Mouse (Mus musculus) hindbrain, embryonic 16.5 days (tissue): ENCODE data around the gene Cpt1b. TPM values are rescaled to one million over a fixed set of nuclear protein-coding genes. Genes with fewer than 3 reads are reported as not detected.

Source experiments
- ATAC-seq: fragments of 200-750 bp; cut with Nextera tagmentation; 2 replicates; pipeline ENCODE4 v1.8.0; 2017; ENCODE audit warnings: moderate TSS enrichment, moderate library complexity
- H3K27ac ChIP-seq: fragments of 300-500 bp; sonication (generic); 2 replicates; pipeline ENCODE4 v1.5.1; 2014; ENCODE audit warnings: low read depth, mild to moderate bottlenecking, control low read depth, low read length, moderate library complexity
- H3K27me3 ChIP-seq: fragments of 300-500 bp; sonication (generic); replicated peaks from 2 replicates; pipeline ENCODE4 v1.6.1; 2014; ENCODE audit warnings: low read length; ENCODE audit not compliant: control insufficient read depth, insufficient read depth
- H3K36me3 ChIP-seq: fragments of 300-500 bp; sonication (generic); 2 replicates; pipeline ENCODE4 v1.6.1; 2014; ENCODE audit warnings: mild to moderate bottlenecking, low read length, moderate library complexity, mixed read lengths; ENCODE audit not compliant: control insufficient read depth, insufficient read depth
- H3K4me1 ChIP-seq: fragments of 300-500 bp; sonication (generic); 2 replicates; pipeline ENCODE4 v1.6.1; 2014; ENCODE audit warnings: low read depth, low read length; ENCODE audit not compliant: control insufficient read depth, insufficient read depth
- H3K4me2 ChIP-seq: fragments of 300-500 bp; sonication (generic); 2 replicates; pipeline ENCODE4 v1.6.1; 2014; ENCODE audit warnings: mild to moderate bottlenecking, low read length, control low read depth, moderate library complexity
- H3K4me3 ChIP-seq: fragments of 300-500 bp; sonication (generic); 2 replicates; pipeline ENCODE4 v1.5.1; 2014; ENCODE audit warnings: mild to moderate bottlenecking, low read length, control low read depth, moderate library complexity
- H3K9ac ChIP-seq: fragments of 300-500 bp; sonication (generic); 2 replicates; pipeline ENCODE4 v1.6.1; 2014; ENCODE audit warnings: low read depth, mild to moderate bottlenecking, control low read depth, low read length, moderate library complexity
- H3K9me3 ChIP-seq: fragments of 300-500 bp; sonication (generic); 2 replicates; pipeline ENCODE4 v1.6.1; 2014; ENCODE audit warnings: mild to moderate bottlenecking, low read length, moderate library complexity; ENCODE audit not compliant: control insufficient read depth
- WGBS: fragments of 180-500 bp; shearing (Covaris S2); extraction: QIAGEN DNeasy Blood & Tissue Kit; methylation state at CpG from one replicate; pipeline ENCODE4 v1.1.7; 2014; 5-methylcytosine and 5-hydroxymethylcytosine counted together
- polyA plus RNA-seq: library from polyadenylated mRNA; unstranded; fragments of >200 nt; fragmentation: Nextera tagmentation; extraction: Ambion mirVana; gene quantifications from 2 replicates; pipeline ENCODE4 v1.2.1, GENCODE M21; 2015

Gene Cpt1b
- polyA plus RNA-seq, 1 experiment from 2014 or later: 0.60 TPM

DNA sequence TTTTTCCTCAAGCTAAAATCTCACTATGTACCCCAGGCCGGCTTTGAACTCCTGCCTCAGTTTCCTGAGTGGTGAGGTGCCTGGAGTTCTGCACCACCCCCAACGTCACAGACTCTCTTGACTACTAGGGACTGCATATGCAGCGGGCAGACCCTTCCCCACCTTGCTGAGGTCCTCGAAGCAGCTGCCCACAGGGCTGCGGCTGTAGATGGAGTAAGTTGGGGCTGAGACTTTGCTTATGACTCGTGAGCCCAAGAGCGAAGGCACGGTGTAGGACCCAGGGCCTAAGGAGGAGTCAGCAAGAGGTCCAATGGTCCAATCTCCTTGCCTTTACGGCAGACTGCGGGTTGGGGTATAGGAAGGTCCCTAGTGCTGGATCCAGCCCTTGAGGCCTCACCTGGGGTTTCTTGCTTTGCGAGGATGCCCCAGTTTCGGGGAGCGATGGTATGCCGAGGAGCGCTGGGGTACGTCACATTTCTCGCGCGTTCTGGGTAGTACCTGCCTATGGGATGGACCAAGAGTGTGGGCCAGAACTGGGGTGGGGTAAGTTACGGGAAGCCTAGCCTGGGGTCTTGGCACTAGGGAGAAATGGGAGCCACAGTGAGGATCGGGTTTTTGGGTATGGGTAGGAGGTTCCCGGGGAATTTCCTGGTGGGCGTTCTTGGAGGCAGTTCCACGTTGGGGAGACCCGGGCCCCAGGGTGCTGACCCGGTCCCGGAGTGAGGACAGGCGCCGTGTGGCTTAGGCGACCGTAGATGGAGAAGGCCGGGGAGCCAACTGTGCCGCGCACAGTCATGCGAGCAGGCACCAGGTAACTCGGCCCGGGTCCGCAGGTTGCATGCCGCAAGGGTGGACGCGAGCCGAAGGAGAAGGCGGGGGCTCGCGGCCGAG lies 47.5 kb downstream of the Cpt1b start:
- peak overlapping the region; percentile 35 for H3K4me3 ChIP-seq
- H3K9me3 ChIP-seq: no peaks in the 10 kb centered on the region
- no peak for ATAC-seq
- H3K36me3 ChIP-seq: no peaks in the 10 kb centered on the region
- H3K27ac ChIP-seq: no peak overlapping the region
- 13% methylated on average over 41 of the region's 46 CpGs for WGBS
- peaks cover 21% of the 10 kb centered on the region for H3K4me1 ChIP-seq
- H3K9ac ChIP-seq: peak overlapping the region; percentile 52
- H3K4me2 ChIP-seq: peak overlapping the region; percentile 63
- H3K27me3 ChIP-seq: peaks cover 30% of the 10 kb centered on the region

- no peak overlapping the region for H3K27ac ChIP-seq
- peaks cover 29% of the 10 kb centered on the region for H3K4me1 ChIP-seq
- ATAC-seq: no peak
- H3K4me2 ChIP-seq: no peak overlapping the region
- H3K9me3 ChIP-seq: no peaks in the 10 kb centered on the region
- WGBS: 3% methylated on average over 18 of the region's 18 CpGs
- H3K27me3 ChIP-seq: peaks cover 30% of the 10 kb centered on the region
- no peak overlapping the region for H3K4me3 ChIP-seq
- H3K36me3 ChIP-seq: no peaks in the 10 kb centered on the region
- no peak overlapping the region for H3K9ac ChIP-seq
Measured at GRCm38 (mm10) chr15:89377362-89377761, 48.3 kb downstream of the Cpt1b start.

GRCm38 (mm10) chr15:89376957-89377356 lies 48.7 kb downstream of the Cpt1b start, which contains the start of gene Tymp:
TSS of gene Tymp (minus strand) at chr15:89377039.
- Histone ChIP-seq H3K4me3 (no peak within 1 kb of the TSS), H3K4me2 (no peak within 1 kb of the TSS), H3K36me3 (peaks cover 3% of the 10 kb centered on the region), H3K27ac (no peak within 1 kb of the TSS), H3K9ac (no peak within 1 kb of the TSS), H3K27me3 (peaks cover 30% of the 10 kb centered on the region), H3K4me1 (peaks cover 29% of the 10 kb centered on the region), H3K9me3 (no peaks in the 10 kb centered on the region)
- ATAC-seq: no peak
- WGBS: 22% methylated on average over 16 of the region's 16 CpGs

- H3K9ac ChIP-seq: no peak overlapping the region
- H3K27ac ChIP-seq: no peak overlapping the region
- no peak overlapping the region for H3K4me3 ChIP-seq
- H3K4me1 ChIP-seq: peaks cover 29% of the 10 kb centered on the region
- no peak overlapping the region for H3K4me2 ChIP-seq
- no peak for ATAC-seq
- no peaks in the 10 kb centered on the region for H3K9me3 ChIP-seq
- peaks cover 12% of the 10 kb centered on the region for H3K36me3 ChIP-seq
- 79% methylated on average over 7 of the region's 7 CpGs for WGBS
- peaks cover 30% of the 10 kb centered on the region for H3K27me3 ChIP-seq
Measured at GRCm38 (mm10) chr15:89376040-89376439, 49.6 kb downstream of the Cpt1b start.

GRCm38 (mm10) chr15:89374801-89375534 lies 50.7 kb downstream of the Cpt1b start:
- H3K9me3 ChIP-seq: no peaks in the 10 kb centered on the region
- H3K27ac ChIP-seq: no peak overlapping the region
- peak overlapping the region; percentile 82; the same call in 1 of the 2 replicates for H3K4me2 ChIP-seq
- H3K9ac ChIP-seq: no peak overlapping the region
- no peak overlapping the region for H3K4me3 ChIP-seq
- H3K36me3 ChIP-seq: peaks cover 16% of the 10 kb centered on the region
- peaks cover 27% of the 10 kb centered on the region for H3K27me3 ChIP-seq
- 92% methylated on average over 16 of the region's 17 CpGs for WGBS
- ATAC-seq: no peak
- peaks cover 29% of the 10 kb centered on the region for H3K4me1 ChIP-seq

DNA sequence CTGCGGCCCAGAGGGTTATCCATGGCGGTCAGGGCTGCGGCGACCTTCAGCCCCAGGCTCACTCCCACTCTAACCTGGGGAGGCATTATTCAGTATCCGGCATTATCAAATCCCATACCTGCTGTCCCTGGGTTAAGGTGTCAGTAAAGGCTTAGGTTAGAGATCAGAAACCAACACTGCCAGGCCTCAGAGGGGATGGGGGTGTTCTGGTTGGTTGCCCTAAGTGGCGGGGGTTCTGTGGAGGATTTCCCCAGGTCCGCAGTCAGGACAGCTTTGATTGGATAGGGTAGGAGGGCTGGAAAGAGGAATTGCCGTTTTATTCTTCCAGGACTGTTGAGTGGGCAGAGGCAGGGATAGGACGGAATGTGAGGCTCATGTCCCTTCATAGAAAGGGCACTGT lies 51.3 kb downstream of the Cpt1b start:
- no peak for ATAC-seq
- Histone ChIP-seq H3K4me3 (peak overlapping the region; percentile 80), H3K27me3 (peaks cover 24% of the 10 kb centered on the region), H3K9ac (peak overlapping the region; percentile 88), H3K4me2 (peak overlapping the region; percentile 82), H3K36me3 (peaks cover 18% of the 10 kb centered on the region), H3K27ac (peak overlapping the region; percentile 94), H3K9me3 (no peaks in the 10 kb centered on the region), H3K4me1 (peaks cover 27% of the 10 kb centered on the region)
- 53% methylated on average over 9 of the region's 9 CpGs for WGBS

DNA sequence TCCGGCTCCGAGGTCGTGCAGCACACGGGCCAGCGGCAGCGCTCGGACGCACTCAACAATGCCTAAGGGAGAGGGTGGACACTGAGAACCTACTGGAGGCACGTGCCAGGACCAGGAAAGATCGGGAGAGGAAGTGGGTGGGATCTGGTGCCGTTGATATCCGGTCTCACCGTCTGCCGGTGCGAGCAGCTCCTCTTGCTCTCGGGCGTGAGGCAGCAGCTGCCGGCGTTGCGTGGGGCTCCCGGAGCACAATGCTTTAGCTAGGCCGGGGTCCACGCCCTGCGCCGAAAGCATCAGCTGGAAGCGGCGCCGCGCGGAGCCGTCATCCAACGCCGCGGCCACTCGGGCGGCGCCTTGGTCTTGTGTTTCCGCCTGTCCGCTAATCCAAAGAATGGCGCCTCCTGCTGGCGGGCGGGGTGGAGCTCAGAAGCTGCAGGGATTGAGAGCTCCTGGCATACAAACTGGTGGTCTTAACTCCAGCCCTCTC lies 51.9 kb downstream of the Cpt1b start, which contains the start of gene Sco2:
Gene Sco2 (minus strand): TSS at position 85 of the 487 bp plus-strand sequence.
- 0% methylated on average over 40 of the region's 42 CpGs for WGBS
- Histone ChIP-seq H3K27me3 (peaks cover 22% of the 10 kb centered on the region), H3K4me2 (peak within 1 kb of the TSS; percentile 82), H3K4me1 (peaks cover 22% of the 10 kb centered on the region), H3K9ac (peak within 1 kb of the TSS; percentile 88), H3K4me3 (peak within 1 kb of the TSS; percentile 80), H3K27ac (peak within 1 kb of the TSS; percentile 94), H3K9me3 (no peaks in the 10 kb centered on the region), H3K36me3 (peaks cover 24% of the 10 kb centered on the region)
- peak; percentile 89 for ATAC-seq

GRCm38 (mm10) chr15:89373027-89373761 lies 52.5 kb downstream of the Cpt1b start:
- H3K27ac ChIP-seq: peak overlapping the region; percentile 94
- peak overlapping the region; percentile 88 for H3K9ac ChIP-seq
- H3K36me3 ChIP-seq: peaks cover 29% of the 10 kb centered on the region
- peak; percentile 79 for ATAC-seq
- H3K4me3 ChIP-seq: peak overlapping the region; percentile 80
- H3K9me3 ChIP-seq: no peaks in the 10 kb centered on the region
- peaks cover 17% of the 10 kb centered on the region for H3K27me3 ChIP-seq
- 3% methylated on average over 34 of the region's 35 CpGs for WGBS
- peak overlapping the region; percentile 82 for H3K4me2 ChIP-seq
- H3K4me1 ChIP-seq: peaks cover 16% of the 10 kb centered on the region
